Mouse (Mus musculus) bone marrow macrophage, adult 2 months (primary cell): ENCODE results near the gene Ino80e. TPM values are rescaled to one million over a fixed set of nuclear protein-coding genes. Genes with fewer than 3 reads are reported as not detected.

ENCODE experiments used
- H3K27ac ChIP-seq: 2 replicates; pipeline ENCODE4 v1.5.1; 2012; ENCODE audit warnings: low read depth, low read length; ENCODE audit not compliant: insufficient read depth
- H3K4me1 ChIP-seq: 2 replicates; pipeline ENCODE4 v1.6.1; 2012; ENCODE audit warnings: low read length; ENCODE audit not compliant: control insufficient read depth, insufficient read depth
- H3K4me3 ChIP-seq: 2 replicates; pipeline ENCODE4 v1.5.1; 2012; ENCODE audit warnings: mild to moderate bottlenecking, low read length, moderate library complexity; ENCODE audit not compliant: insufficient read depth
- CTCF ChIP-seq: IDR thresholded peaks from 2 replicates; pipeline ENCODE4 v1.5.1; 2012; ENCODE audit warnings: low read depth, mild to moderate bottlenecking, low read length, moderate library complexity
- POLR2A ChIP-seq: IDR thresholded peaks from 2 replicates; pipeline ENCODE4 v1.6.1; 2012; ENCODE audit warnings: mild to moderate bottlenecking, low read depth, low read length, borderline replicate concordance
- polyA plus RNA-seq: library from polyadenylated mRNA; stranded (reverse); fragments of >200 nt; gene quantifications from 2 replicates; pipeline ENCODE4 v1.2.4, GENCODE M21; 2012; ENCODE audit not compliant: missing spikeins, insufficient read depth, insufficient read length

Gene Ino80e
- polyA plus RNA-seq, 1 experiment, result 72.6 TPM

GRCm38 (mm10) chr7:126856741-126857420 is 5.3 kb downstream of the Ino80e start:
- TF ChIP-seq POLR2A (no peak), CTCF (no peak)
- H3K27ac ChIP-seq, result no peak overlapping the region
- no peaks in the 10 kb centered on the region for H3K4me1 ChIP-seq
- H3K4me3 ChIP-seq, result no peak overlapping the region

DNA sequence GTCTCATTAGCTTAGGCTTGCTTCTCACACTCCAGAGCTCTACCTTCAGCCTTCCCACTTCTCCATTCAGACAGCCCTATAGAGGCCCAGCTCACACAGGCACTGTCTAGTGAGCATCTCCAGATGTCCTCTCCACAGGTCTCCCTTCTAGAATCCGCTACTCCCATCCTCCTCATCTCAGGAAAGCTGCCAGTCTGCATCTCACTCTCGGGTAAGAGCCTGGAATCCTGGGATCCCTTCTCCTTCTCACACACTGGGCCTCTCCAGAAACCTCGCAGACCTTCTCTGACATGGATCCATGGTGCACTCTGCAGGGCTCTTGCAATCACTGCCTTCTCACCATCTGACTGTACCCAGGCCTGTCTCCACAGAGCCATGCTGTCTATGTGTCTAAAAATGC is 6.5 kb downstream of the Ino80e start:
- H3K4me1 ChIP-seq, result no peaks in the 10 kb centered on the region
- H3K27ac ChIP-seq, result no peak overlapping the region
- no peak overlapping the region for H3K4me3 ChIP-seq
- TF ChIP-seq CTCF (no peak), POLR2A (no peak)

- Histone ChIP-seq H3K4me1 (no peaks in the 10 kb centered on the region), H3K4me3 (no peak overlapping the region), H3K27ac (no peak overlapping the region)
- TF ChIP-seq CTCF, result no peak
- no peak for TF ChIP-seq POLR2A
Observed at GRCm38 (mm10) chr7:126853454-126853853, 8.7 kb downstream of the Ino80e start.

- TF ChIP-seq CTCF, result no peak
- TF ChIP-seq POLR2A, result no peak
- Histone ChIP-seq H3K4me3 (no peak overlapping the region), H3K27ac (no peak overlapping the region), H3K4me1 (no peaks in the 10 kb centered on the region)
Observed at GRCm38 (mm10) chr7:126851192-126851591, 11.0 kb downstream of the Ino80e start.

- TF ChIP-seq CTCF (no peak), POLR2A (no peak)
- no peaks in the 10 kb centered on the region for H3K4me1 ChIP-seq
- no peak overlapping the region for H3K27ac ChIP-seq
- no peak overlapping the region for H3K4me3 ChIP-seq
Observed at GRCm38 (mm10) chr7:126850161-126850560, 12.0 kb downstream of the Ino80e start.

- Histone ChIP-seq H3K4me3 (no peak overlapping the region), H3K4me1 (no peaks in the 10 kb centered on the region), H3K27ac (no peak overlapping the region)
- no peak for TF ChIP-seq POLR2A
- TF ChIP-seq CTCF, result no peak
Observed at GRCm38 (mm10) chr7:126848794-126849193, 13.4 kb downstream of the Ino80e start.

DNA sequence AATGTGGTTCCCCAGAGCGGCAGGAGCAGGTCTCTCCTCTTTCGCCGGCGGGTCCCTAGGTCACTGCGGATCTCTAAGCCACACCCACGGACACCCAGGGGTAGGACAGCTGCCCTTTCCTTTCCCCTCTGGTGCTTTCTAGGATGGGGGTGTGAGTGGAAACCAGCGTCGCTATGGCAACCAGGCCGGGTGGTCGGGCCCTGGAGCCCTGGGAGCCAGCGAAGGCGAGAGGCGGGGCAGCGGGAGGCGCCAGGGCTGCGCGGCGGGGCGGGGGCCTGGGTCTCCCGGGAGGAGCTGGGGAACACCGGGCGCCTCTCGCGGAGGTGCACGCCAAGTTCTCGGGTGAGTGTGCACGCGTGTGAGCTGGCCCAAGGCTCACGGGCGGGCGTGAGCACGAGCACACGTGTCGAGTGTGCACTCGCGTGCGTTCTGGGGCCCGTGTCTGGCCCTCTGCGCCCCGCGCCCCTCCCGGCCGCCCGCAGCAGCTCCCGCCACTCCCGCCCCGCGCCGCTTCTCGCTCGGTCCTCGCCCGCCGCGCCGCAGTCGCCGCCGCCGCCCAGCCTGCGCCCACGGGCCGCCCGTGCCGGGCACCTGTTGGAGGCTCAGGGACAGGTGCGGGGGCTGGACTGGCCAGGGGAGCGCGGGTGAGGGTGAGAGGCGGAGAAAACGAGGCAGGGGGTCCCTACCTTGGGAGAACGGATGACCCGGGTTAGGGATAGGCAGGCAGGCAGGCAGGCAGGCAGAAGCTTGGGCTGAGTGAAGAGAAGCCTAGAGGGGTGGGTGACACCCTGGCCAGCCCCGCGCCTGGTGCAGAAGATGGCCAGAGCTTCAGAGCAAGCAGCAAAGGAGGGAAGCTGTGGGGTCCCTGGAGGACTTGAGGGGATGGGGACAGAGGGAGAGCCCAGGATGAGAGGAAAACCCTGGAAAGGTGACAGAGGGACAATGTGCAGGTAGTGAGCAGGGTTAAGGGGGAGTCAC is 14.5 kb downstream of the Ino80e start:
- no peak overlapping the region for H3K27ac ChIP-seq
- no peak for TF ChIP-seq POLR2A
- TF ChIP-seq CTCF, result no peak
- no peaks in the 10 kb centered on the region for H3K4me1 ChIP-seq
- peak overlapping the region; percentile 42 for H3K4me3 ChIP-seq

- H3K4me3 ChIP-seq, result peak within 1 kb of the TSS; percentile 42
- TF ChIP-seq POLR2A, result no peak
- TF ChIP-seq CTCF, result no peak; the same call in 1 of the 2 replicates
Observed at GRCm38 (mm10) chr7:126847116-126847420, 15.1 kb downstream of the Ino80e start, which contains the start of gene Doc2a. Doc2a (plus strand) TSS chr7:126847416.

GRCm38 (mm10) chr7:126845516-126845915 is 16.7 kb downstream of the Ino80e start:
- Histone ChIP-seq H3K27ac (no peak overlapping the region), H3K4me3 (no peak overlapping the region), H3K4me1 (no peaks in the 10 kb centered on the region)
- TF ChIP-seq CTCF (no peak), POLR2A (no peak)

More at GRCm38 (mm10) chr7:126847116-126847420, 15.1 kb downstream of the Ino80e start, which contains the start of gene Doc2a:
- H3K4me1 ChIP-seq, result no peaks in the 10 kb centered on the region
- no peak within 1 kb of the TSS for H3K27ac ChIP-seq

DNA sequence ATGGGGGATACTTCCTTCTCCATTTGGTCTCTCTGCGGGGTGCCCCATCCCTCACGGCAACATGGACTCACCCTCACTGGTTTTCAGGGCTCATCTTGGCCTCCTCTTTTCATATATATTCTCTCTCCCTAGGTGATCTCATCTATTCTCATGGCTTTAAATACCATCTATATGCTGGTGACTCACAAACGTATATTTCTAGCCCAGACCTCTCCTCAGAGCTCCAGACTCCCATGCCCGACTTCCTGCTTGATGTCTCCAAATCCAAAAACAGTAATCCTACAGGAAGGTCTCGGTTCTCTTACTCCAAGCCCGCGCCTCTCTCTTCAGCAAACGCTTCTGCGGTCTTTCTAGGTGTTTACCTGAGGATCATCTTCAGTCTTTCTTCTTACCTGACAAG is 18.9 kb downstream of the Ino80e start:
- H3K4me1 ChIP-seq, result no peaks in the 10 kb centered on the region
- H3K27ac ChIP-seq, result no peak overlapping the region
- TF ChIP-seq CTCF (no peak), POLR2A (no peak)
- H3K4me3 ChIP-seq, result no peak overlapping the region
